Mouse (Mus musculus): Measurements from ENCODE around the gene Tlcd2. TPM values are rescaled to one million over a fixed set of nuclear protein-coding genes. Genes with fewer than 3 reads are reported as not detected.

Gene Tlcd2
- polyA plus RNA-seq, 1 experiment from 2014 or later: 17.7 TPM

DNA sequence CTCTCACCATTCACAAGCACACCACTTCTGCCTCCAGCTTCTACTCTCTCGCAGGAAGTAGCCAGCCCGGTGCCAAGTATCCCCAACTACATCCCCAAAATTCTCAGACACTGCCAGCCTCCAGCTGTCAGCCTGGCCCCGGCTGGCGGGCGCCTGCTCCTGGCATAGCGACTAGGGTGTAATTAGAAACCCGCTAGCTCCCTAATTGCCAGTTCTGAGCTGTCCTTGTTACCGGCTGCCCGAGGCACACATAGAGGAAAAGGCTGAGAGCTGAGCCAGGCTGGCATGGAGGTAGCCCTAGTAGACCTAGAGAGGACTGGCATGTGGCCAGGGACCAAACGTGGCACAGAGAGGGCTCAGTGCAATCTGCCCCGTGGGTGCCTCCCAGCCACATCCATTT lies 30.2 kb upstream of the Tlcd2 start:
- no peak overlapping the region for H3K4me3 ChIP-seq (replicated peaks)
- WGBS: 84% methylated on average over 11 of the region's 11 CpGs
- H3K9me3 ChIP-seq: no peaks in the 10 kb centered on the region
- H3K27ac ChIP-seq: no peak overlapping the region
- no peaks in the 10 kb centered on the region for H3K36me3 ChIP-seq
- H3K27me3 ChIP-seq (replicated peaks): no peaks in the 10 kb centered on the region
- H3K9ac ChIP-seq: no peak overlapping the region
- H3K4me1 ChIP-seq (replicated peaks): no peaks in the 10 kb centered on the region
- no peak for ATAC-seq
- H3K4me2 ChIP-seq (replicated peaks): no peak overlapping the region

DNA sequence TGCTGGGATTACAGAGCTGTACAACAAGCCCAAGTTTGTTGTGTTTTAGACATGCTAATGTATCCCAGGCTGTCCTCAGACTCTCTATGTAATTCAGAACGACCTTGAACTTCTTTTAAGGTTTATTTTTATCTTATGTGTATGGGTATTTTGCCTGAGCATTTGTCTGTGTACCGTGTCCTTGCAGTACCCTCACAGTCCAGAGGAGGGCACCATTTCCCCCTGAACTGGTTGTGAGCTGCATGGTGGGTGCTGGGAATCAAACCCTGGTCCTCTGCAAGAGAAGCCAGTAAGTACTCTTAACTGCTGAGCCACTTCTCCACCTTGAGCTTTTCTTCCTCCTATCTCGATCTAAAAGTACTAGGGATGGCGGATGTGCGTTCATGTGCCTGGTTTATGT lies 27.4 kb upstream of the Tlcd2 start:
- no peak for ATAC-seq
- H3K4me2 ChIP-seq (replicated peaks): no peak overlapping the region
- no peak overlapping the region for H3K4me3 ChIP-seq (replicated peaks)
- no peaks in the 10 kb centered on the region for H3K9me3 ChIP-seq
- no peaks in the 10 kb centered on the region; the same call in 1 of the 2 replicates for H3K4me1 ChIP-seq (replicated peaks)
- no peaks in the 10 kb centered on the region for H3K27me3 ChIP-seq (replicated peaks)
- no peak overlapping the region for H3K9ac ChIP-seq
- 85% methylated on average over 5 of the region's 5 CpGs for WGBS
- no peak overlapping the region for H3K27ac ChIP-seq
- H3K36me3 ChIP-seq: no peaks in the 10 kb centered on the region

DNA sequence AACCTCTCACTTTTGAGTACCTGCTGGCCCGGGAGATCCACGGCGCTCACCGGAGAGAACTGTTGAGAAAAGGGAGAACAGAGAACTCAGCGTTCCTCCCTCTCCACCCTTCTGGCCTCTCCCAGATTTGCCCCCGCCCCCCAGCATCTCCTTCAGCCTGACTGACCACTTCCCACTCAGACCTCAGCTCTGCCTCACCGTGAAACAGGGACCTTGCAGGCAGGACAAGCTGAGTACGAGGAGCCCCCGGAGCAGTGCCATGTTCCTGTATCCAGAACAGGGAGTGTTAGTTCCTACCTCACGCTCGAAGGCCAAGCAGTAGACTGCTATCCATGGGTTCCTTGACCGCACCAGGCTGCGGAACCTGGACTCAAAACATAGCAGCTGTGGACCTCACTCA lies 23.3 kb upstream of the Tlcd2 start:
- no peak for ATAC-seq
- no peaks in the 10 kb centered on the region for H3K27me3 ChIP-seq (replicated peaks)
- H3K9me3 ChIP-seq: no peaks in the 10 kb centered on the region
- peaks cover 4% of the 10 kb centered on the region; the same call in 1 of the 2 replicates for H3K4me1 ChIP-seq (replicated peaks)
- no peak overlapping the region for H3K4me3 ChIP-seq (replicated peaks)
- H3K27ac ChIP-seq: no peak overlapping the region
- 78% methylated on average over 13 of the region's 13 CpGs for WGBS
- no peak overlapping the region for H3K9ac ChIP-seq
- no peak overlapping the region for H3K4me2 ChIP-seq (replicated peaks)
- 0 out of 2 replicates have a peak, but pooled peaks cover 9% of the 10 kb centered on the region for H3K36me3 ChIP-seq

DNA sequence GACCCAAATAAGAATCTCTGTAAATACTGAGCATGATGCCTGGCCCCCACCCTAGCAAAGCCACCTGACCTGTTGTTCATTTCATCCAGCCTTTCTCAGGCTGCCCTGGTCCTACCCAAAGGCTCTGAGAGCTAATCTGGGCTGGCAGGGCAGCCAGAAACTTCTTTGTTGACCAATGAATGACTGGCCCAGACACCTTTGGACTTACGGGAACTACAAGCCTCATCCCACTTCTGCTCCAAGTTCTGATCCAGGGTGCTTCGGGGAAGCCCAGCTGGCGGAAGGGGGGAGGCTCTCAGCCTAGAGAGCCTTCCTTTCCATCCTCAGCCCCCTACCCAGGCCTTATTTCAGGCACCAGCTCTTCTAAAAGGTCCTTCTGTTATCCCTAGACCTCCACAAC lies 22.7 kb upstream of the Tlcd2 start:
- no peak overlapping the region for H3K27ac ChIP-seq
- peaks cover 4% of the 10 kb centered on the region; the same call in 1 of the 2 replicates for H3K4me1 ChIP-seq (replicated peaks)
- H3K27me3 ChIP-seq (replicated peaks): no peaks in the 10 kb centered on the region
- H3K36me3 ChIP-seq: peaks cover 9% of the 10 kb centered on the region; the same call in 1 of the 2 replicates
- H3K4me3 ChIP-seq (replicated peaks): no peak overlapping the region
- H3K9ac ChIP-seq: no peak overlapping the region
- ATAC-seq: no peak
- H3K4me2 ChIP-seq (replicated peaks): no peak overlapping the region
- WGBS: 89% methylated on average over 3 of the region's 3 CpGs
- no peaks in the 10 kb centered on the region for H3K9me3 ChIP-seq

DNA sequence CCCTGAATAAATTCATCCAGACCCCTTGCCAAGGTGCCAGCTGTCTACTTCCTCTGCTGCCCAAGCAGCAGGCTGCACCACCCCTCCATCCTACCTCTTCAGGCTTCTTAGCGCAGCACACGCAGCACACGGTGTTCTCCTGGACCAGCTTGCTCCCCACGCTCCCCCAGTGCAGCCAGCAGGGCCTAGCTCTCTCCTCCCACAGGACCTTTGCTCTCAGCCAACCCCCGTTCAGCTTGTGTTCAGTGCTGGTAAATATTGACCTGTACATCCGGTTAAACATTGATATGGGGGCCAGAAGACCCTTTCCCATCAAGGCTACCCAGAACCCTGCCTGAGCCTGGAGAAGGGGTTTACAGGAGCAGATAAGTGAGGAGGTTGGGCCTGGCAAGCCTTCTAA lies 22.2 kb upstream of the Tlcd2 start, which contains the start of gene Serpinf2:
Gene Serpinf2 (minus strand): TSS at position 229 of the 400 bp plus-strand sequence.
- Histone ChIP-seq H3K27ac (no peak within 1 kb of the TSS), H3K9me3 (no peaks in the 10 kb centered on the region), H3K27me3 (replicated peaks) (no peaks in the 10 kb centered on the region), H3K4me2 (replicated peaks) (0 out of 2 replicates have a peak within 1 kb of the TSS, but pooled peaks have one; percentile 17), H3K4me1 (replicated peaks) (peaks cover 4% of the 10 kb centered on the region; the same call in 1 of the 2 replicates), H3K9ac (0 out of 2 replicates have a peak within 1 kb of the TSS, but pooled peaks have one; percentile 13), H3K4me3 (replicated peaks) (no peak within 1 kb of the TSS), H3K36me3 (peaks cover 9% of the 10 kb centered on the region; the same call in 1 of the 2 replicates)
- WGBS: 65% methylated on average over 6 of the region's 6 CpGs
- peak; percentile 86 for ATAC-seq

DNA sequence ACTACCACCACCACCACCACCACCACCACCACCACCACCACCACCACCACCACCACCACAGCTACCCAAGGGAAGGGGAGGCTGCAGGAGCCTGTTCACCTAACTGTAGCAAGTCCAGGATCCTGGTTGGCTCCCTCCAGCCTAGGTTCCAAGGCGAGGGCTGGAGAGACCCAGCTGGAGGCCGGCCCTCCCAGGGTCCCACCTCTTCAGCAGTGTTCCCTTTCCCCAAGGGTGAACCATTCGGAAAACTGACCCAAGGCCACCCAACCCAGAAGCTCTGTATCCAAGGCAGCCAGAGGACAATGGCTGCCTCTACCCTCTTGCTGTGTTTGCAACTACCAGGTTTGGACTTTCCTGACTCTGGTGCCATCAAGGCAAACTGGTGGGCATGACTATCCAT lies 21.6 kb upstream of the Tlcd2 start:
- WGBS: 89% methylated on average over 3 of the region's 3 CpGs

DNA sequence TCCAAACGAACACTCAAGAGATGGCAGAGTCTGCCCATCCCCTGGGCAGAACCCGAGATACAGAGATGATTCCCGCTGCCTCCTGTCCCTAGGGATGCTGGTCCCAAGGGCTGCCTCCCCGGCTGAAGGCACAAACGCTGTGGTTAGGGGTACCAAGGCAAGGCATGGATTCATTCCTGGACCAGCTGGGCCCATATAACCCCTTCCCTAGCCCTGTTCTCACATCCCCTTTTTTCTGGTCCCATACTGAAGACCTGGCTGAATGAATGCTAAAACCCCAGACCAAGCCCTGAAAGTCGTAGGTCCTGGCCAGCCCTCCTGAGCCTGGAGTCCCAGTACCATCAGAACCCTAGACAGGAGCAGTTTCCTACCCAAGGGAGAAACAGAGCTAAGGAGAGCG lies 20.5 kb upstream of the Tlcd2 start:
- Histone ChIP-seq H3K9me3 (no peaks in the 10 kb centered on the region), H3K27ac (no peak overlapping the region), H3K4me3 (replicated peaks) (no peak overlapping the region), H3K27me3 (replicated peaks) (no peaks in the 10 kb centered on the region), H3K36me3 (peaks cover 9% of the 10 kb centered on the region; the same call in 1 of the 2 replicates), H3K4me2 (replicated peaks) (no peak overlapping the region), H3K4me1 (replicated peaks) (peaks cover 4% of the 10 kb centered on the region; the same call in 1 of the 2 replicates), H3K9ac (no peak overlapping the region)
- ATAC-seq: no peak
- WGBS: 75% methylated on average over 7 of the region's 7 CpGs

More for the DNA sequence above, 21.6 kb upstream of the Tlcd2 start:
- Histone ChIP-seq H3K9ac (no peak overlapping the region), H3K27ac (no peak overlapping the region), H3K27me3 (replicated peaks) (no peaks in the 10 kb centered on the region), H3K4me2 (replicated peaks) (no peak overlapping the region), H3K4me3 (replicated peaks) (no peak overlapping the region), H3K9me3 (no peaks in the 10 kb centered on the region), H3K36me3 (peaks cover 9% of the 10 kb centered on the region; the same call in 1 of the 2 replicates), H3K4me1 (replicated peaks) (peaks cover 4% of the 10 kb centered on the region; the same call in 1 of the 2 replicates)
- ATAC-seq: no peak

DNA sequence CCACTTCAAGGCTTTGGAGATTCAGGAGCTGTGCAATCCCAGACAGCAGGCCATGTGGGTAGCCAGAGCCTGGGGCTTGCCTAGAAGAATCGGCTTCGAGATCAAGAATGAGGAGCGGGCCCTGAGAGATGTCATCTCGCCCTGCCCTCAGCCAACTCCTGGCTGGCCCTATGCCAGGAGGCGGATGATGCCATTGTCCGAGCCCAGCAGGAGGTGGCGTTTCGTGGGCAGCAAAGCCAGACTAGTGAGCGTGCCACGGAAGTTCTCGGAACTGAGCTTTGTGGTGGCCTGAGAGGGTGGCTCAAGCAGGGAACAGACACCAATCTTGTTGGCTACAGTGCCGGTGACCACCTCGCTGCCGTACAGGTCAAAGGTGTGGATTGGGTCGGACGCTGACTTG lies 19.9 kb upstream of the Tlcd2 start:
- ATAC-seq: no peak
- H3K9ac ChIP-seq: no peak overlapping the region
- peaks cover 9% of the 10 kb centered on the region; the same call in 1 of the 2 replicates for H3K36me3 ChIP-seq
- 91% methylated on average over 16 of the region's 16 CpGs for WGBS
- H3K4me3 ChIP-seq (replicated peaks): no peak overlapping the region
- no peaks in the 10 kb centered on the region for H3K27me3 ChIP-seq (replicated peaks)
- no peak overlapping the region for H3K27ac ChIP-seq
- peaks cover 4% of the 10 kb centered on the region; the same call in 1 of the 2 replicates for H3K4me1 ChIP-seq (replicated peaks)
- H3K4me2 ChIP-seq (replicated peaks): no peak overlapping the region
- no peaks in the 10 kb centered on the region for H3K9me3 ChIP-seq

DNA sequence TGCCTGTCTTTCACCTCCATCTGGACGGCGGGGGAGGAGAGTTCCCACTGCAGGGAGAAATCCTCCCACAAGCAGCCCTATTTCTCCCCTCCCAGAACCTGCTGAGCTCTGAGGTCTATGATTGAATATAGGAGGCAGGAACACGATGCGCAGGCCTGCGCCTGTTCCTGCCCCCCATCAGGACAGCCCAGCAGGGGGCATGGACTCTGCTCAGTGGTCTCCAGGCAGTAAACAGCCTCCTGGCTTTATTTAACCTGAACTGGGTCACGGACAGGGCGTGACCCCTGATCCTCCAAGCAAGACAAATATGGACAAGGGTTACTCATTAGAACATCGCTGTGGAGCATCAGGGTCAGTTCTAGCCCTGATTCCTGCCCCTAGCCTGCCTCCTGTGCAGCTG lies 17.8 kb upstream of the Tlcd2 start:
- Histone ChIP-seq H3K36me3 (peaks cover 9% of the 10 kb centered on the region; the same call in 1 of the 2 replicates), H3K9me3 (no peaks in the 10 kb centered on the region), H3K4me1 (replicated peaks) (peaks cover 4% of the 10 kb centered on the region; the same call in 1 of the 2 replicates), H3K27me3 (replicated peaks) (no peaks in the 10 kb centered on the region), H3K27ac (no peak overlapping the region), H3K4me2 (replicated peaks) (no peak overlapping the region), H3K9ac (no peak overlapping the region), H3K4me3 (replicated peaks) (no peak overlapping the region)
- ATAC-seq: no peak
- WGBS: 60% methylated on average over 8 of the region's 8 CpGs

DNA sequence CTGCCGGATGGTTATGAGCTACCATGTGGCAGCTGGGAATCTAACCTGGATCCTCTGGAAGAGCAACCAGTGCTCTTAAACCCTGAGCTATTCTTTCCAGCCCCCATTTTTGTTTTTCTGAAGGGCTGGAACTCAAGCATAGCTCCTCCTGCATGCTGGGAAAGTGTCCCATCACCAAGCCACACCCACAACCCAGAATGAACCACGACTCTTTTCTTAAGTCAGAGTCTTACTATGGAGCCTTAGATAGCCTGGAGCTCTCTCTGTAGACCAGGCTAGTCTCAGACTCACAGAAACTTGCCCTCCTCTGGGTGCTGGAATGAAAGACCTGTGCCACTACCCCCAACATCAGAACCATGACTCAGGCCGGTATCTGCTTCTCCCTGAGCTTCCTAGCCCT lies 12.9 kb upstream of the Tlcd2 start:
- Histone ChIP-seq H3K4me3 (replicated peaks) (no peak overlapping the region), H3K27me3 (replicated peaks) (no peaks in the 10 kb centered on the region), H3K4me1 (replicated peaks) (peaks cover 7% of the 10 kb centered on the region), H3K9ac (no peak overlapping the region), H3K9me3 (no peaks in the 10 kb centered on the region), H3K27ac (no peak overlapping the region), H3K36me3 (peaks cover 3% of the 10 kb centered on the region; the same call in 1 of the 2 replicates), H3K4me2 (replicated peaks) (no peak overlapping the region)
- ATAC-seq: no peak
- WGBS: 85% methylated on average over 3 of the region's 3 CpGs

DNA sequence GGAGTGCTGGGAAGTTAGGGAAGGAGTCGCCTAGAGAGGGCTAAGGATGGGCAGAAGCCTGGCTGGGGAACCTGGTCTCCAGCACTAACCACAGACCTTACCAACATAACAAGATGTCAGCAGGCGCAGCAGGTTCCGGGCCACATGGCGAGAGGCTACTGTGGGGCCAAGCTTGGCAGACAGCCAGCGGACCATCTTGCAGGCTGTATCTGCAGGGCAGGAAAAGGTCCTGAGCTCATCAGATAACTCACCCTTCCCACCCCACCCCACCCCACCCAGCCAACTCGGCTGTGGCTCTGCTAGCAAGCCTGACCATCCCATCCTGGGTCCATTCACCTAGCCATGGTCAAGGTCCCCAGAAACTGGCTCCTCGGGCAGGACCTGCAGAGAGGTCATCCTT lies 11.8 kb upstream of the Tlcd2 start:
- Histone ChIP-seq H3K27ac (no peak overlapping the region), H3K9ac (no peak overlapping the region), H3K4me3 (replicated peaks) (no peak overlapping the region), H3K27me3 (replicated peaks) (no peaks in the 10 kb centered on the region), H3K36me3 (0 out of 2 replicates have a peak, but pooled peaks cover 3% of the 10 kb centered on the region), H3K4me1 (replicated peaks) (peaks cover 13% of the 10 kb centered on the region), H3K4me2 (replicated peaks) (no peak overlapping the region), H3K9me3 (no peaks in the 10 kb centered on the region)
- no peak for ATAC-seq
- WGBS: 60% methylated on average over 7 of the region's 7 CpGs

DNA sequence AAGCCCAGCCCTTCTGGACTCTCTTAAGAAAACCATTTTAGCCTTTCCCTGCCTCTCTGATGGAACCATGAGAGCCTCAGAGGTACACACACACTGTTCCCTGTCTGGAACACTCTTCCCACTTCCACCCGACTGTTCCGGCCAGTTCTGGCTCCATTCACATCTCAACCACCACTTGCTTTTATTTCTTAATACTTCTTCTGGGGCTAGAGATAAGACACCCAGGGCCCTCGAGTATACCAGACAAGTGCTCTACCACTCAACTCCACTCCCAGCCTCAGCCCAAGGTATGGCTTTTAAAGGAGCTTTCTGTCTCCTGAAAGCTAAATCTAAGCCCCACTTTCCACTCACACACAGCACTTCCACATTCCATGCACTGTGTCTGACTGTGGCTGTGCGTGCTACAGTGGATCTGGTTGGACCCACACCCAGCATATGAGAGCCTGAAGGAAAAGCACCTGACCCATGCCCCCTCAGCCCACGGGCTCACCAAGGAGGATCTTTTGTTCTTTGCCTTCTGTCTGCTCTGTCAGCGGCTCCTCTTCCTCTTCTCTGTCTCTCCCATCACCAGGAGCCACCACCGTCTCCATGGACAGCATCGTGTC lies 11.1 kb upstream of the Tlcd2 start:
- Histone ChIP-seq H3K4me1 (replicated peaks) (peaks cover 19% of the 10 kb centered on the region), H3K36me3 (0 out of 2 replicates have a peak, but pooled peaks cover 3% of the 10 kb centered on the region), H3K4me2 (replicated peaks) (no peak overlapping the region), H3K9me3 (no peaks in the 10 kb centered on the region), H3K9ac (no peak overlapping the region; the same call in 1 of the 2 replicates), H3K4me3 (replicated peaks) (no peak overlapping the region), H3K27ac (no peak overlapping the region), H3K27me3 (replicated peaks) (no peaks in the 10 kb centered on the region)
- 82% methylated on average over 8 of the region's 8 CpGs for WGBS
- no peak for ATAC-seq

DNA sequence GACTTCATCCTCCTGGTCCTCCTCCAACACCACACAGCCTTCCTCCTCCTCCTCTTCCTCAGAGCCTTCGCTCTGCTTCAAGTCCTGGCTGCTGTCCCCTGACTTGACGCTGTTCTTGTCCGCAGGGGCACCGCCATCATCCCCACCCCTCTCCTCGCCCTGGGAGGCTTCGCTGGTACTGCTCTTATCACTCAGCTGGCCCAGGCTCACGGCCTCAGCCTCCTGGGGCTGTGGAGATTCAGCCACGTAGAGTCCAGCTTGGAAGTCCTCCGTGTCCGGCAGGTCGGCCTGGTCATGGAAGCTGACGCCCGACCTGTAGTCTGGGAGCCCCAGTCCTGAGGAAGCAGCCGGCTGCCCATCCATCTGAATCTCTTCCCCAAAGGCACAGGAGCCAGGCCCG lies 10.6 kb upstream of the Tlcd2 start:
- WGBS: 83% methylated on average over 15 of the region's 15 CpGs
- Histone ChIP-seq H3K36me3 (0 out of 2 replicates have a peak, but pooled peaks cover 3% of the 10 kb centered on the region), H3K4me1 (replicated peaks) (peaks cover 19% of the 10 kb centered on the region), H3K27me3 (replicated peaks) (no peaks in the 10 kb centered on the region), H3K4me2 (replicated peaks) (no peak overlapping the region), H3K9me3 (no peaks in the 10 kb centered on the region), H3K27ac (no peak overlapping the region), H3K9ac (no peak overlapping the region; the same call in 1 of the 2 replicates), H3K4me3 (replicated peaks) (no peak overlapping the region)
- no peak for ATAC-seq

All from intestine, embryonic 15.5 days (tissue).